Mouse (Mus musculus): ENCODE data around the gene BC017158. TPM values are rescaled to one million over a fixed set of nuclear protein-coding genes. Genes with fewer than 3 reads are reported as not detected.

The BC017158 gene
- polyA plus RNA-seq, 1 experiment from 2014 or later: 23.3 TPM

DNA sequence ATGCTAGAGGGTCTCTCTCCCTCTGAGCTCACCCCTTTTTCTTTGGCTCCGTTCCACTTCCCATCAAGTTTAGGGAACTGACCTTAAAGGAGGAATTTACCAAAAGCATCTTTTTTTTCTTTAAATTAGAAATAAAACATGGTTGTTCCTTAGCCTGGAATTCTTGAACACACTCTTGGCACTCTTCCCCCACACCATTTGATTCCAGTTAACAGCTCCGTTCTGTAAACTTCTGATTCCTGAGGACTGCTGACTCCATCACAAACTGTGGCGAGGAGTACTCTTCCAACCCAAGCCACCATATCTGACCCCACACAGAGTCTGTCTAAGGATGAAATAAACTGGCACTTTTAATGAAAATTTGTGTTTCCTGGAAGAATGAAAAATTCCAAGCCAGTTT lies 3.0 kb upstream of the BC017158 start:
- Histone ChIP-seq H3K9me3 (replicated peaks; ENCODE audit: control insufficient read depth, low read length) (no peaks in the 10 kb centered on the region), H3K27ac (ENCODE audit: low read length) (peak overlapping the region; percentile 85), H3K4me2 (ENCODE audit: low read depth, low read length) (no peak overlapping the region), H3K9ac (ENCODE audit: low read depth, low read length) (no peak overlapping the region; the same call in 1 of the 2 replicates), H3K4me3 (ENCODE audit: low read depth, low read length) (no peak overlapping the region), H3K36me3 (ENCODE audit: control insufficient read depth, insufficient read depth) (peaks cover 9% of the 10 kb centered on the region), H3K4me1 (ENCODE audit: control insufficient read depth, low read depth, low read length) (peaks cover 41% of the 10 kb centered on the region), H3K27me3 (ENCODE audit: control insufficient read depth, insufficient read depth, low read depth, low read length) (no peaks in the 10 kb centered on the region)
- no peak for ATAC-seq (ENCODE audit: low read depth)
- WGBS (ENCODE audit: insufficient replicate concordance): 78% methylated on average over 3 of the region's 3 CpGs

DNA sequence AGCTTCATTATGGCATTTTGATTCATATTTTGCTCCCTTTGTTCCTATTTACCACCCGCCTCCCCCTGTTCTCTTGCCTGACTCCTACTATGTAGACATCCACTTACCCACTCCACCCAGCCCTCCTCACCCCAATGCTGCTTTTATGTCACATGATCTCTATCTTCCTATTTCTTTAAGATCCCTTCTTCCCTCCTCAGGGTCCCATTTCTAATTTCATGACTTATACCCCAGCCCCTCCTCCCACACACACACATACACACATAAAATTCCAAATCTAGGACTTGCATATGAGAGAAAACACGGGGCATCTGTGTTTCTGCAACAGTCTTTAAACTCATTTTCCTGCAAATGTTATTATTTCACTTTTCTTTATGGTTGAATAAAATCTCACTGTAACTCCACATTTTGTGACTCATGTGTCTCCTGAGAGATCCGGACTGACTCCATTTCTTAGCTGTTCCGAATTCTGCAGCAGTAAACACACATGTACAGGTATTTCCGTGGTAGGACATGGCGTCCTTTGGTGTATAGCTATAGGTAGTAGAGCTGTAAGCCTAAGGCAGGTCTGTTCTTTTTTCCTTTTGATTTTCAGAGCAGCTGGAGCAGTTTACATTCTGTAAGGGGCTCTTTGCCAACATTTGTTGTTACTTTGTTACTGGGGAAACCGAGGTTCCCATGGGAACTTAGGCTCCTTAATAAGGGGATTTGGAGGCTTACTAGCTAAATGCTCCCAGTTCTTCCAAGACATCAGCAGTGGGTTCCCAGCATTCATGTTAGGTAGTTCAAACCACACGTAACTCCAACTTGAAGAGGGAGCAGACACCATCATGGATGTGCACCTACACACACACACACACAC lies 742 bp upstream of the BC017158 start:
- 79% methylated on average over 8 of the region's 8 CpGs for WGBS (ENCODE audit: insufficient replicate concordance)

DNA sequence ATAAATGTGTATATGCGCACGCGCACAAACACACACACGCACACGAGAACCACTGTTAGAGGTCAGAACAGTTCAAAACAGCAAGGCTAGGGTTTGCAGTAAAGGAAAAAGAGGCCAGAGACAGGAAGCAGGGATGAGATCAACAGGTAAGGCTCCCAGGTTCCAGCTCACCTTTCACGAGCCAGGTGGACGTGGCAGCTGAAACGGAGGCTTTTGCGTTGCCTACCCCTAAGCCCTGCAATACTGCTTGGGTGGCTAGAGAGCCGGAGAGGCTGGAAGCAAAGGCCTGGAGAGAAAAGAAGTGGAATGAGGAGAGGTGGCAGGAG lies 716 bp downstream of the BC017158 start:
- H3K9me3 ChIP-seq (replicated peaks; ENCODE audit: control insufficient read depth, low read length): no peaks in the 10 kb centered on the region
- peaks cover 7% of the 10 kb centered on the region for H3K36me3 ChIP-seq (ENCODE audit: control insufficient read depth, insufficient read depth)
- 0 out of 2 replicates have a peak, but pooled peaks have one; percentile 12 for ATAC-seq (ENCODE audit: low read depth)
- peak overlapping the region; percentile 97 for H3K9ac ChIP-seq (ENCODE audit: low read depth, low read length)
- H3K4me2 ChIP-seq (ENCODE audit: low read depth, low read length): peak overlapping the region; percentile 90
- peak overlapping the region; percentile 94 for H3K4me3 ChIP-seq (ENCODE audit: low read depth, low read length)
- 23% methylated on average over 10 of the region's 10 CpGs for WGBS (ENCODE audit: insufficient replicate concordance)
- H3K27ac ChIP-seq (ENCODE audit: low read length): peak overlapping the region; percentile 92
- peaks cover 62% of the 10 kb centered on the region for H3K4me1 ChIP-seq (ENCODE audit: control insufficient read depth, low read depth, low read length)
- no peaks in the 10 kb centered on the region for H3K27me3 ChIP-seq (ENCODE audit: control insufficient read depth, insufficient read depth, low read depth, low read length)

More for the DNA sequence above, 742 bp upstream of the BC017158 start:
- H3K4me3 ChIP-seq (ENCODE audit: low read depth, low read length): peak overlapping the region; percentile 94
- H3K27ac ChIP-seq (ENCODE audit: low read length): peak overlapping the region; percentile 92
- ATAC-seq (ENCODE audit: low read depth): peak; percentile 47; the same call in 1 of the 2 replicates
- peaks cover 58% of the 10 kb centered on the region for H3K4me1 ChIP-seq (ENCODE audit: control insufficient read depth, low read depth, low read length)
- H3K9me3 ChIP-seq (replicated peaks; ENCODE audit: control insufficient read depth, low read length): no peaks in the 10 kb centered on the region
- peaks cover 9% of the 10 kb centered on the region for H3K36me3 ChIP-seq (ENCODE audit: control insufficient read depth, insufficient read depth)
- H3K4me2 ChIP-seq (ENCODE audit: low read depth, low read length): peak overlapping the region; percentile 90
- H3K9ac ChIP-seq (ENCODE audit: low read depth, low read length): peak overlapping the region; percentile 97
- no peaks in the 10 kb centered on the region for H3K27me3 ChIP-seq (ENCODE audit: control insufficient read depth, insufficient read depth, low read depth, low read length)

DNA sequence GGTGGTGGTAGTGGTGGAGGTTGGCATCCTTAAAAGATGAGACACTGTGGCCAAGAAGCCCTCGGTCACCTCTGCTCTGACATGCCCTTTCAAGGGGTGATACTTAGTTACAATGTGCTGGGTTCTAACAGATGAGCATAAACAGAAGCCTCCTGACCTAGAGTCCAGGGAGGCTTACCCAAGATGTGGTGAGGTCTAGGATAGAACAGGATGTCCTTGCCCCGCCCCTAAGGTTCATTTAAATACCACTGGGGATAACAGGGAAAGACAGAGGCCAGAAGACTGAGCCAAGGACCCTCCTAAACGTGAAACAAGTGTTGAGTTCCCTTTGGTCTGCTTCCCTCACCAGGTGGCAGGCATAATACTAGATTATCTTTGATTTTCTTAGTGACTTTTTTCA lies 1.5 kb downstream of the BC017158 start:
- no peaks in the 10 kb centered on the region; the same call in 1 of the 2 replicates for H3K36me3 ChIP-seq (ENCODE audit: control insufficient read depth, insufficient read depth)
- H3K4me1 ChIP-seq (ENCODE audit: control insufficient read depth, low read depth, low read length): peaks cover 62% of the 10 kb centered on the region
- H3K9me3 ChIP-seq (replicated peaks; ENCODE audit: control insufficient read depth, low read length): no peaks in the 10 kb centered on the region
- no peaks in the 10 kb centered on the region for H3K27me3 ChIP-seq (ENCODE audit: control insufficient read depth, insufficient read depth, low read depth, low read length)
- 0 out of 2 replicates have a peak, but pooled peaks have one; percentile 22 for ATAC-seq (ENCODE audit: low read depth)
- H3K27ac ChIP-seq (ENCODE audit: low read length): peak overlapping the region; percentile 92
- H3K4me3 ChIP-seq (ENCODE audit: low read depth, low read length): peak overlapping the region; percentile 94
- peak overlapping the region; percentile 90 for H3K4me2 ChIP-seq (ENCODE audit: low read depth, low read length)
- 47% methylated on average over 3 of the region's 3 CpGs for WGBS (ENCODE audit: insufficient replicate concordance)
- peak overlapping the region; percentile 97 for H3K9ac ChIP-seq (ENCODE audit: low read depth, low read length)

DNA sequence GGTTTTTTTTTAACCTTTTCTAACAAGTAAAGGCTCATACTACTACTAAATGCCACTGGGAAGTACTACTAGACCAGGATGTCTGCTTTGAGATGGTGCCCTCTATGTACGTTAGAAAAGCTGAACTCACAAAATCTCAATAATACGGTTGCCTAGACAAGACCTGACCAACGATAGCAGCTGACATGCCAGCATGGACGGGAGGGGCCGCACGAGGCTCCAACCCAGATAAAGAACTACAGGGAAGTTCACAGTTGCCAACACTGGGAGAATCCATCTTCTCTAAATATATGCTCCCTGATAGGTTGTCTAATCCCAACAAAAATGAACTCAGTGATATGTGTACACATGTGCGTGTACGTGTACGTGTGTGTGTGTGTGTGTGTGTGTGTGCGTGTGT lies 3.2 kb downstream of the BC017158 start:
- no peak overlapping the region for H3K4me3 ChIP-seq (ENCODE audit: low read depth, low read length)
- peak overlapping the region; percentile 15; the same call in 1 of the 2 replicates for H3K4me2 ChIP-seq (ENCODE audit: low read depth, low read length)
- H3K27ac ChIP-seq (ENCODE audit: low read length): peak overlapping the region; percentile 92
- H3K9ac ChIP-seq (ENCODE audit: low read depth, low read length): 0 out of 2 replicates have a peak overlapping the region, but pooled peaks have one; percentile 25
- no peaks in the 10 kb centered on the region; the same call in 1 of the 2 replicates for H3K36me3 ChIP-seq (ENCODE audit: control insufficient read depth, insufficient read depth)
- WGBS (ENCODE audit: insufficient replicate concordance): 56% methylated on average over 10 of the region's 10 CpGs
- peak; percentile 52; the same call in 1 of the 2 replicates for ATAC-seq (ENCODE audit: low read depth)
- H3K9me3 ChIP-seq (replicated peaks; ENCODE audit: control insufficient read depth, low read length): no peaks in the 10 kb centered on the region
- H3K27me3 ChIP-seq (ENCODE audit: control insufficient read depth, insufficient read depth, low read depth, low read length): no peaks in the 10 kb centered on the region
- H3K4me1 ChIP-seq (ENCODE audit: control insufficient read depth, low read depth, low read length): peaks cover 64% of the 10 kb centered on the region

DNA sequence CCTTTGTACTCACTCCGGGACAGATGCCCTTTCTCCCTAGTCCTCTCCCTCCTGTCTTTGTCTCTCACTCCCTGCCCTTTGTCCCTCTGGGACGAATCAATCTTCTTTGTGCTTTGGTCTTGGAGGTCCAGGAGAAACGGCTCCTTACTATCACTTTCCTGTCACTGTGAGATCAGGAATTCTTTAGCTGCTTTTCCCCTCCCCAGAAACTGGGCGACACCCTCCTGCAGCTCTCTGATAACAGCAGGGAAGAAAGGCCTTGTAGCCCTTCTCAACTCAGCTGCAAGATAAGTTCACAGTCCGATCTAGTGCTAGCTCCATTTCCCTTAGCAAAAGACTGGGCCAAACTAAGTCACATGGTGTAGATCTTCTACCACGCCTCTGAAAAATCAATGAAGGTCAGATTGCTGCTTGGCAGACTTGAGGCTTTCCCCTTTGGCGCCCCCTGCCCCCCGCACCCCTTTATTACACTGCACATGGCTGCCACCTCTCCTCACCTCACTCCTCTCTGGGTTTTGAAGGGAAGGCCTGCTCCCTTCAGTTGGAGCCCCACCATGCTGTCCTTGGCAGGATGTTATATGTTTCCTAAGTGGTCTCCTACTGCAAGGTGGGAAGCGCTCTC lies 8.9 kb downstream of the BC017158 start:
- H3K36me3 ChIP-seq (ENCODE audit: control insufficient read depth, insufficient read depth): peaks cover 16% of the 10 kb centered on the region

DNA sequence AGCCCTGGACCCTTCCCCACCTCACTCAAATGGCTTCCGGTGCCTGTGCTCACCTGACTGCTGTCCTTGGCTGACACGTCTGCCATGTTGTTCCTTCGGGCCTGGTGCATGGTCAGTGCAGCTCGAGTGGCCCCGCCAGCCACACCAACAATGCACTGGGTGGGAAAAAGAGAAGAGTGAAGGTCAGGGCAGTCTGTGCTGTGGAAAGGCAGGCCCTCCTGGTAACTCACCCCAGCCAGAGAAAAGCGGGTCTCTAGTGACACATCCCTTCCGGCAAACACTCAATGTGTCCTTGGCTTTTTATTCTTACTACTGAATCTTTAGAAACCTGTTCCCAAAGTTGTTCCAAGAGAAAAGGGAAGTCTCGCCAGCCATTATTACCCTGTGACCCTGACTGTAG lies 12.9 kb downstream of the BC017158 start:
- Histone ChIP-seq H3K27me3 (ENCODE audit: control insufficient read depth, insufficient read depth, low read depth, low read length) (no peaks in the 10 kb centered on the region), H3K4me1 (ENCODE audit: control insufficient read depth, low read depth, low read length) (peaks cover 39% of the 10 kb centered on the region), H3K36me3 (ENCODE audit: control insufficient read depth, insufficient read depth) (peaks cover 27% of the 10 kb centered on the region), H3K9me3 (replicated peaks; ENCODE audit: control insufficient read depth, low read length) (no peaks in the 10 kb centered on the region), H3K27ac (ENCODE audit: low read length) (peak overlapping the region; percentile 17; the same call in 1 of the 2 replicates), H3K9ac (ENCODE audit: low read depth, low read length) (no peak overlapping the region), H3K4me3 (ENCODE audit: low read depth, low read length) (no peak overlapping the region), H3K4me2 (ENCODE audit: low read depth, low read length) (no peak overlapping the region)
- no peak for ATAC-seq (ENCODE audit: low read depth)
- 86% methylated on average over 8 of the region's 8 CpGs for WGBS (ENCODE audit: insufficient replicate concordance)

More for the DNA sequence above, 8.9 kb downstream of the BC017158 start:
- Histone ChIP-seq H3K4me2 (ENCODE audit: low read depth, low read length) (peak overlapping the region; percentile 70), H3K9me3 (replicated peaks; ENCODE audit: control insufficient read depth, low read length) (no peaks in the 10 kb centered on the region), H3K4me3 (ENCODE audit: low read depth, low read length) (peak overlapping the region; percentile 63), H3K27ac (ENCODE audit: low read length) (peak overlapping the region; percentile 97), H3K4me1 (ENCODE audit: control insufficient read depth, low read depth, low read length) (peaks cover 51% of the 10 kb centered on the region), H3K9ac (ENCODE audit: low read depth, low read length) (peak overlapping the region; percentile 69), H3K27me3 (ENCODE audit: control insufficient read depth, insufficient read depth, low read depth, low read length) (no peaks in the 10 kb centered on the region)
- ATAC-seq (ENCODE audit: low read depth): peak; percentile 98
- WGBS (ENCODE audit: insufficient replicate concordance): 15% methylated on average over 9 of the region's 9 CpGs

DNA sequence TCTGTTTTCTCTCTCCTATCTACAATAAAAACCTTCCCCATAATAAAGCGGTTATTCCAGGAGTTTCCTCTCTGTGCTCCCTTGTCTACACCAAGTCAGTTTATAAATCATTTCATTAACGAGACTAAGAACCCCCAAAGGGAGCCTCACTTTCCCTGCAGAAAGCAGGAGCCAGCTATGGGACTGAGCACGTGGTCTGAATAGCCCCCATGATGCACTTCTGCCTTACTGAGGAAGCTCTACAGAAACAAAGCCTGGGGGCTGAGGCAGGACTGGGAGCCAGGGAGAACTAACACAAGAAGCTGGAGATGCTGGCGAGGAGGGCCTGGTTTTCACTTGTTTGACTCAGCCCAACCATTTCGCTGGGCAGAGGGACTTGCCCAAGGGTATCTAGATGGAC lies 13.9 kb downstream of the BC017158 start:
- H3K4me2 ChIP-seq (ENCODE audit: low read depth, low read length): no peak overlapping the region
- no peak for ATAC-seq (ENCODE audit: low read depth)
- peaks cover 30% of the 10 kb centered on the region for H3K36me3 ChIP-seq (ENCODE audit: control insufficient read depth, insufficient read depth)
- H3K27me3 ChIP-seq (ENCODE audit: control insufficient read depth, insufficient read depth, low read depth, low read length): no peaks in the 10 kb centered on the region
- H3K4me1 ChIP-seq (ENCODE audit: control insufficient read depth, low read depth, low read length): peaks cover 35% of the 10 kb centered on the region
- 74% methylated on average over 5 of the region's 5 CpGs for WGBS (ENCODE audit: insufficient replicate concordance)
- H3K9ac ChIP-seq (ENCODE audit: low read depth, low read length): no peak overlapping the region
- no peak overlapping the region for H3K27ac ChIP-seq (ENCODE audit: low read length)
- no peaks in the 10 kb centered on the region for H3K9me3 ChIP-seq (replicated peaks; ENCODE audit: control insufficient read depth, low read length)
- H3K4me3 ChIP-seq (ENCODE audit: low read depth, low read length): no peak overlapping the region
